Mouse (Mus musculus): ENCODE results near the gene Vax1.

Vax1 gene

GRCm38 (mm10) chr19:59169143-59169935 lies 517 bp downstream of the Vax1 start:
- no peak for DNase-seq (ENCODE audit: low read depth, low spot score)

DNA sequence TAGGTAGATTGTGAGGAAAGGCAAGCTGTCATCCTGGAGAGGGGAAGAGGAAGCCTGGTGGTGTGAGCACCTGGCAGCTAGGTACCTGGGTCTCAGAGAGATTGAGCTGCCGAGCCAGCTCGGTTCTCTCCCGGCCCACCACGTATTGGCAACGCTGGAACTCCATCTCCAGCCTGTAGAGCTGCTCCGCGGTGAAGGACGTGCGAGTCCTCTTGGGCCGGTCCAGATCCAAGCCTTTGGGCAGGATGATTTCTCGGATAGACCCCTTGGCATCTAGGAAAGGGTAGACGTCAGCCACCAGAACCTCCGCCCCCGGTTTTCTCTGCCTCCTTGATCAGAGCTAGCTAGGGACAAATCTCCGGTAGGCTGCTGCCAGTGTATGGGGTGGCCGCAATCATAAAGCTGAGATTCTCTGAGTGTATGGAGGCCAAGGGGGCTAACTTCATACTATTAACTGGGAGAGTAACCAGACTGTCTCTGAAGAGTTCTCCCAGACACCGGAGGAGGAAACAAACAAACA lies 1.4 kb downstream of the Vax1 start:
- DNase-seq (ENCODE audit: low read depth, low spot score): no peak

- no peak for DNase-seq (ENCODE audit: low read depth, low spot score)
Observed at GRCm38 (mm10) chr19:59167871-59168270, 2.0 kb downstream of the Vax1 start.

GRCm38 (mm10) chr19:59166879-59167278 lies 3.0 kb downstream of the Vax1 start:
- no peak for DNase-seq (ENCODE audit: low read depth, low spot score)

DNA sequence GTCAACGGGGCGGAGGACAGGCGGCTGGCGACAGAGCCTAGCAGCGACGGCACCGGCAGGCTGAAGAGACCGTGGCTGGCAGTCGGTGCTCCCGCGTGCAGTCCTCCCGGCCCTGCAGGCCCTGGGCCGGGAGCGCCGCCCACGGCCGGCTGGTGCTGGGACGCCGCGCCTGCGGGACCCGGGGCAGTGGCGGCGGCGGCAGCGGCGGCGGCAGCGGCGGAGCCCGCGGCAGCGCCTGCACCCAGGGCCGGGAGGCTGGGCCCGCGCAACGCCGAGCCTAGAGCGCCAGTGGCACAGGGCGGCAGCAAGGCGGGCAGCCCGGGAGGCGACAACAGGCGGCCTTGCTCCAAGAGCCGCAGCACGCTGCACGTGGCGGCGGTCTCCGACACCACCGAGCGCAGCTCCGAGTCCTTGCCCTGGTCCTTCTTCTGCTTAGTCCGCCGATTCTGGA lies 3.5 kb downstream of the Vax1 start:
- no peak for DNase-seq (ENCODE audit: low read depth, low spot score)

GRCm38 (mm10) chr19:59165577-59165976 lies 4.3 kb downstream of the Vax1 start:
- no peak for DNase-seq (ENCODE audit: low read depth, low spot score)

DNA sequence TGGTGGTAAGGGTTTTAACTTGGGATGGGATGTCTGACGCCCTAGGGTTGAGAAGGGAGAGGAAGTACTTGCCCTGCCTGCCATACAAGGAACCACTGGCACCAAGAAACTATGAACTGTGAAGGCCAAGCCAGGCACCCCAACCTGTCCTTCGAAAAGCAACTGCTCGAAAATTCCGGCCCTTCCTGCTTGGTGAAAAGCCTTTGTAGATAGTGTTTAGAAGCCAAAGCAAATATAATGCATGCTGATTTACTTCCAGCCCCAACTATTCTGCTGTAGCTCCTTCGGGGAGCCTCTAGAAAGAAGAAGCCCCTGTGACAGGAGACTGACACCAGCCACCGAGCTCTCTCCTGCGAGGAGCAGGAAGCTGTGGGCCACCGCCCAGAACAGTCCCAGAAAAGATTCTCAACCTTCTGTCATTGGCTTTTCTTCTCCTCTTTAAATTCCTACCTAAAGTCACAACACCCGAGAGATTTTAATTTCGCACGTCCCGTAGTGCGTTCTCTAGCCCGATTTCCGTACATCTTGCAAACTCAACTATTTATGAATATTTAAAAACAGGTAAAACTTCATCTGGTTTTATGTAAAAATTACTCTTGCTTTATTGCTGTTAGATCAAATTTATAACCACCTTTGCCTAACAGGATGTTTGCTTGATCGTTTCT lies 4.8 kb downstream of the Vax1 start:
- no peak for DNase-seq (ENCODE audit: low read depth, low spot score)

DNA sequence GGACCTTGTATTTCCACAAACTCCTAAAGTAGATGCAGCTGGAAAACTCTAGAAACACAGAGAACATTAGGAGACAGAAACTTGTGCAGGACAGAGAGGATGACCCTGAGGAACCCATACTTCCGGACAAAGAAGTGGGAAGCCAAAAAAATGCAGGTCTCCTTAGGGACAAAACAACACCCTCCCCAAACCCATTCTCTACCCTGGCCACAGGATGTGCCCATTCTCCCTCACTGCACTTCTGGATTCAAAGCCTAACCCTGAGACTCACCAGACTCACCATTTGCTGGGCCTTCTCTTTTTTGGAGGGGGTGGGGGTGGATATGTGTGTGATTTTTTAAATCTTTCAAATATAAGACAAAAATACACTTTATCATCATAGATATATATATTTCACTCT lies 5.7 kb downstream of the Vax1 start:
- DNase-seq (ENCODE audit: low read depth, low spot score): no peak

DNA sequence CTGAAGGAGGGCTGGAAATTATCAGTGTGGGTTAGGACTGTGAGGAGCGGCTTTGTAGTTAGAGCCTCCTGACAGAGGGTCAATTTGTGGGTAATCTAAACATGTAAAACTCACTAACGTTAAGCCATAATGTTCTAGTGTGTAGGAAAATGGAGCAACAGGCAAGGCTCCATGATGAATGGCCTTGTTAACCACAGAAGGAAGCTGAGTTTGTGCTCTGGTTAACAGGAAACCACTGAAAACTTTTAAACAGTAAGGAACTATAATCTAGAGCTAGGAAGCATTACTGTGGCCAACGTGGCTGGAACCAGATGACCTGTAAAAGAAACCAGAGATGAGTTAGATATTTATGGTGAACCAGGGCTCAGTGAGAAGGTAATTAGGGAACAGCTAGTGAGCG lies 13.2 kb downstream of the Vax1 start:
- DNase-seq (ENCODE audit: low read depth, low spot score): no peak

DNA sequence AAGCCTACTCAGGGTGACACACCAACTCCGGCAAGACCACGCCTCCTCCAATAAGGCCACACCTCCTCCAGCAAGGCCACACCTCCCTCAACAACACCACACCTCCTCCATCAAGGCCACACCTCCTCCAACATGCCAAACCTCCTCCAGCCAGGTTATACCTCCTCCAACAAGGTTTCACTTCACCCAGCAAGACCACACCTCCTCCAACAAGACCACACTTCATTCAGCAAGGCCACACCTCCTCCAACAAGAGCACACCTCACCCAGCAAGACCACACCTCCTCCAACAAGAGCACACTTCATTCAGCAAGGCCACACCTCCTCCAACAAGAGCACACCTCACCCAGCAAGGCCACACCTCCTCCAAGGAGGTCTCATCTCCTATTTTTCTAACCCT lies 15.7 kb downstream of the Vax1 start:
- DNase-seq (ENCODE audit: low read depth, low spot score): no peak

DNA sequence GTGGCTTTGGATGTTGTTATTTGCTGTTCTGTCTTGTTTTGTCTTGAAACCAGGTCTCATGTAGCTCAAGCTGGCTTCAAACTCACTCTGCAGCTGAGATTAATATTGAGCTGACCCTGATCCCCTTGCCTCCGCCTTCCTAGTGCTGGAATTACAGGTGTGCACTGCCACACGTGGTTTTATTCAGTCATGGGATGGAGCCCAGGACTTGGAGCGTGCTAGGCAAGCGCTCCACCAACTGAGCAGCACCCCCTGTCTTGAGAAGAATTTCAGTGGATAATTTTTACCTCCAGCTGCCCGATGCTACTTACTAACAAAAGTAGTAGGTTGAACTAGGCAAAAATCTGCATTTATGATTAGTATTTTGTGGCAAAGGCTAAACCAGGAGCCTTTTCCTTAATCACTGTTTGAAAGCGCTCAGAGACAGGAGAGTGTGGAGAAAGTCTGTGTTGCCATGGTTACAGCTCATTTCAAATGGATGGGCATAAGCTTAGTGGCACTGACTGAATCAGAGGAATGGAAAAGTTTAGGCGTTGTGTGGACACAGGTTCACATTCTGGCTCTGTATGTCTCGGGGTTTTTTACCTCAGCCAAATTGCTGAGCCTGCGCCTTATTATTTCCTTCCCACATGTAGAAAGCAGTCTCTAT lies 24.2 kb downstream of the Vax1 start:
- no peak for DNase-seq (ENCODE audit: low read depth, low spot score)

DNA sequence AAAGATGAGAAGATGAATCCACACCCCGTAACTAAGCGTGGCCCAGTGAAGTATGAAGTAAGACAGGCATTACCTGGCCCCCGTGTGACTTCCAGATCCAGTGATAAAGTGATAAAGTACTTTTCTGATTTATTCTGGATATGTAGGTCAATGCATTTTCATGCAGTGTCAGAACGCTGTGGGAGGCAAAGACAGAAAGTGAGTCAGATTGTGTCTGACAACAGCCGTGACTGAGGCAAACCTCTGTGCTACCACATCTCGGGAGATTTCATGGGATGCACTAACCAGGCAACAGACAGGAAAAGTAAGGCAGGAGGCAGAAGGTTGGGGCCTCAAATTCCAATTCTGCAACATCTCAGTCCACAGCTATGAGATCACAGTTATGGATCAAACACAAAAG lies 24.8 kb downstream of the Vax1 start:
- DNase-seq (ENCODE audit: low read depth, low spot score): no peak

DNA sequence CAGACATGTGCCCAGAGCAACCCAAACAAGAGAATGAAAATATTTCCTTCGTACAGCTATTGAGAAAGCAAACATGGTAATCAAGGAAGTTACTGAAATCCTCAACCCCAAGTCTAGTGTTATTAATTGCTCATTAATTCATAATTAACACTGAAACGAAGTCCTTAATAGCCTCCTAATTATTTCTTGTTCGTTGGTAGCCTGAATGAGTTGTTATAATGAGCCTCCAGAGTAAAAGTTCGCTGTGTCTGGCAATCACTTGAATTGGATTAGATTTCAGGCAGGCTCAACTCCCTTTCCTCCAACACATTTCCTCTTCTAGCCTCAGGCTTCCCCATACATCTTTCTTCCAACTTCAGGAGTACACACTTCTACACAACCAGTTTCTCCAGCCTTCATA lies 27.6 kb downstream of the Vax1 start:
- no peak for DNase-seq (ENCODE audit: low read depth, low spot score)

DNA sequence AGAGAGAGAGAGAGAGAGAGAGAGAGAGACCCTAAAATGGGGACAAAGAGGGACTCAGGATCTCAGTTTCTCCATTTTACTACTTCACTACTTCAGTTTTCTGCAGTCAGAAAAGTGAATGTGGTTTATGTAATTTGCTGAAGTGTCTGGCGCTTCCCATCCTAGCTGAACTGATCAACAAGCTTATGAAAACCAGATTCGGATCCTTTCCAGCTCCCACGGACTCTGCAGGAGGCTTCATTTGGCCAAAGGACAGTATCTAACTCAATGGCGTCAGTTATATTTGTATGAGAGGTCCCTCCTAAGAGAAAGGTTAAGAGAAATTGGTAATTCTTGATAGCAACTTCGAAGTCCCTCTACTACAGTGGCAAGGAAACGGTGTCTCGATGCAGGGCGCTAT lies 34.5 kb downstream of the Vax1 start:
- DNase-seq (ENCODE audit: low read depth, low spot score): no peak

DNA sequence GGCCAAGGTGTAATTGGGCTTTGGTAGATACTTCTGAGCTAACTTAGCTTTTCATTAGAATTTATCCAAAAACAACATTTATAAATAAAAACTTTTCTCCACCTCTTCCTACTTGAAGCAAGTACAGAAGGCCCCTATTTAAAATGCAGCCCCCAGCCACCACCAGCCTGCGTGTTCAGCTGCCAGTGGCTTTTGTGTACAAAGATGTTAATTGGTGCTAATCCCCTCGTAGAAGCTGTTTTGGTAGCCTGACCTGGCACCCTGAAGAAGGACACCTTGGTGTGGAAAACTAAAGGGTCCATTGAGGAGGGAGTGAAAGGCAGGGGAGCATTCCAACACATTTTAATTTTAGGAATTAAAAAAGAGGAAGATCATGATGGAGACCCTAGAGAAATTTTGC lies 34.9 kb downstream of the Vax1 start:
- DNase-seq (ENCODE audit: low read depth, low spot score): no peak

- no peak for DNase-seq (ENCODE audit: low read depth, low spot score)
Observed at GRCm38 (mm10) chr19:59133202-59133601, 36.7 kb downstream of the Vax1 start.

DNA sequence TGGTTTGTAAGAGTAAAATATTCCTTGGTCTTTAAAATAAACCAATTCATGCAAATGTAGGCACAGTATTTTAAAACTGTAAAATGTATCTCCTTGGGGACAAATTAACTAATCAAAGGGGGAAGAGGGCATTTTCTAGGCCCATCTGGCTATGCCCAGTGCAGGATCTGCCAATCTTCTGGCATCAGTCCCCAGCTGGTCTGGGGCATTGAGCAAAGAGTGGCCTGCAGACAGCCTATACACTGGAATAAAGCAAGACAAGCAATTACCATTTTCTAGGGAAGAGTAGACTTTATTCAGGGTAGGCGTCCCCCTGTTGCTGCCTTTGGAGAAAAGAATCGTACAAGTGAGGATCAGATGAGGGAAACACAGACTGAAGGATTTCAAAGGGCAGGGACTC lies 40.2 kb downstream of the Vax1 start:
- no peak for DNase-seq (ENCODE audit: low read depth, low spot score)

- DNase-seq (ENCODE audit: low read depth, low spot score): no peak
Observed at GRCm38 (mm10) chr19:59128531-59129204, 41.2 kb downstream of the Vax1 start.

DNA sequence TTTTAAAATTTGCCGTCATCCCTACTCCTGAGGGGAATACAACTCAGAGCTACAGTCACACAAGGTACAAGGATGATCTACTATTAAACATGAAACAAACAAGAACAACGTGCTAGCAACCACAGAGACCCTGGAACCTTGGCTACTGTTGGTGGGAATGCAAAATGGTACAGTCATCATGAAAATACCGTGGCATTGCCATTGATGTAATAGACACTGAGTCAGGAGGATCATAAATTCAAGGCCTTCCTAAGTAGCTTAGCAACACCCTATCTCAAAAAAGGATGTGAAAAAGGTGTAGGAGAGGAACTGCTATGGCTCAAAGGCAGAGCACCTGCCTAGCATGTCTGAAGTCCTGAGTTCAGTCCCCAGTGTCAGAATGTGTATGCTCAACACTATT lies 42.4 kb downstream of the Vax1 start:
- DNase-seq (ENCODE audit: low read depth, low spot score): no peak
